Mouse (Mus musculus) v-Abl transformed pro-B cells (cell line): ENCODE results near the gene Nup35.

Experiments used
- in situ Hi-C, 2 experiments: fragments of 400-800 bp; cut with MboI; formaldehyde crosslinking; loops; one replicate each; pipeline ENCODE4 v1.15.1; 2025; ENCODE audit not compliant: unreplicated experiment in 2 of 2

Gene Nup35

GRCm38 (mm10) chr2:80624523-80624922 is 7.5 kb downstream of the Nup35 start:
- in situ Hi-C loops: loop anchor here (10.0 to 25.0 kb wide), 2 partner anchors 310 to 987 kb away; partner anchors contain the start of genes Dnajc10 (in 1 of the 2) and Itprid2 (in 1 of the 2)

DNA sequence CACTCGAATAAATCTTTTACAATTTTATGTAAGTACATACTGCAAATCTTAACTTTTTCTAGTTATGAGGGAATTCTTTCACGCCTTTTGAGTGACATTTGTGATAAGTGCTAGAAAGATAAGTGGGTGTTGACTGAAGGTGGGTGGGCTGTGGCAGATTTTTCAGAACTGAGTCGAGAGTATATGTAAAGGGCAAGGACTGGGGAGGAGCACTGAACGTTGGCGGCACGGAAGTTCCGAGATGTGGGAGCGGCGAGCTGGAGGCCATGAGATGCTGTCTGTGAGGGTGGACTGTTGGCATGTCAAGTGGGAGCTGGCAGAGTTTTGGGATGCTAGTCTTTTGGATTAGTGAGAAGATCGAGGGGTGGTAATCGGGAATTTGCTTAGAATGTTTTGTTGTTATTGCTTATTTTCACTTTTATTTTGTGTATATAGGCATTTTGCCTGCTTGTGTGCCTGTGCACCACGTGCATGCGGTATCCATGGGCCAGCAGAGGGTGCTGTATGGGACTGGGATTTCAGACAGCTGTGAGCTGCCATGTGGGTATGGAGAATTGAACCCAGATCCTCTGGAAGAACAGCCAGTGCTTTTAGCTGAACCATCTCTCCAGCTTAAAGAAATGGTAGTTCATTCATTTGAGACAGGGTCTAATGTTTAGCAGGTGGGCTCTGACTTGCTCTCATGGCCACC is 15.4 kb downstream of the Nup35 start:
- in situ Hi-C loops: loop anchor here (25.0 kb wide), 3 partner anchors 320 to 1745 kb away; partner anchors contain the start of gene Dnajc10 (in 1 of the 2)

DNA sequence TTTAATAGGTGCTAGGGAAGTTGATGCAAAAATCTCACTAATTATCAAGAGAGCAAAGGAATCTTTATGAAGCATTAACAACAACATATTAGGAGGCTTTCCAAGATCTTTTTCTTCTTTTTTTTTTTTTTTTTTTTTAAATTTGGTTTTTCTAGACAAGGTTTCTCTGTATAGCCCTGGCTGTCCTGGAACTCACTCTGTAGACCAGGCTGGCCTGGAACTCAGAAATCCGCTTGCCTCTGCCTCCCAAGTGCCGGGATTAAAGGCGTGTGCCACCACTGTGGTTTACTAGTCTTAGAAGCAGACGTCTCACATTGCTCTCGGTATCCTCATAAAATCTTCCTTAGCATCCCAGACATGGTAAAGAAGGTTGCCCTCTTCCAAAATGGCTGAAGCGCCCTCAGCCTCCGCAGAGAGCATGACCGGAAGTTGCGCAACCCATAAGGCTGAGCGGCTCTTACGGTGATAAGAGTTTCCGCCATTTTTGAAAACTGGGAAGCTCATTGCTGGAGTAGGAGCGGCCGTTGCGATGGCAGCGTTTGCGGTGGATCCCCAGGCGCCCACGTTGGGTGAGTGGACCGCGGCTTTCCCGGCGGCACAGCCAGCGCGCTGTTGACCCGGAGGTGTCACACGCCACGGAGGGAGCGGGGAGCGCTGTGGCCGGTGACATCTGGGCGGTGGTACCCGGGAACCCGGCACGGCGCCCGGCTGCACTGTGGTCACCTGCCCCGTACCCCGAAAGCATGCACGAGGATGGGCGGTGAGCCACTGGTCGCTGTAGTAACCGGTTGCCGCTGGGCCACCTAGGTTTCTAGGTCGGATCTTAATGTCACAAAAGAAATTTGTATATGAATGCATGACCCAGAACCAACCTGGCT is 21.6 kb downstream of the Nup35 start:
- in situ Hi-C loops: loop anchor here (25.0 kb wide), 3 partner anchors 326 to 1751 kb away; partner anchors contain the start of gene Dnajc10 (in 1 of the 2)

DNA sequence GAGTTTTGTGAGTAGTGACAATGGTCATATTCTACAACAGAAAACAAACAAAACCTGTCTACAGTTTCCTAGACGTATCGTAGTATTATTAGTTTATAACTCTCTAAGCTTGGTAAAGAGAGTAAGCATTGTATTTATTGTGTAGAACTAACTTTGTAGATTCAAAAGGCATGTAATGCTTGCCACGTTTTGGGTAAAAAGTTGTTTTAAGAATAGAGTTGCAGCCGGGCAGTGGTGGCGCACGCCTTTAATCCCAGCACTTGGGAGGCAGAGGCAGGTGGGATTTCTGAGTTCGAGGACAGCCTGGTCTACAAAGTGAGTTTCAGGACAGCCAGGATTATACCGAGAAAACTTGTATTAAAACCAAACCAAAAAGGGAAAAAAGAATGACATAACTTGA is 22.4 kb downstream of the Nup35 start:
- in situ Hi-C loops: loop anchor here (25.0 kb wide), 3 partner anchors 327 to 1752 kb away; partner anchors contain the start of gene Dnajc10 (in 1 of the 2)

- in situ Hi-C loops: loop anchor here (25.0 kb wide), 3 partner anchors 328 to 1753 kb away; partner anchors contain the start of gene Dnajc10 (in 1 of the 2)
Measured at GRCm38 (mm10) chr2:80639864-80640263, 22.8 kb downstream of the Nup35 start.

GRCm38 (mm10) chr2:80661414-80661813 is 44.4 kb downstream of the Nup35 start:
- in situ Hi-C loops: no loop called here

- in situ Hi-C loops: no loop called here
Measured at GRCm38 (mm10) chr2:80662682-80663081, 45.6 kb downstream of the Nup35 start.

DNA sequence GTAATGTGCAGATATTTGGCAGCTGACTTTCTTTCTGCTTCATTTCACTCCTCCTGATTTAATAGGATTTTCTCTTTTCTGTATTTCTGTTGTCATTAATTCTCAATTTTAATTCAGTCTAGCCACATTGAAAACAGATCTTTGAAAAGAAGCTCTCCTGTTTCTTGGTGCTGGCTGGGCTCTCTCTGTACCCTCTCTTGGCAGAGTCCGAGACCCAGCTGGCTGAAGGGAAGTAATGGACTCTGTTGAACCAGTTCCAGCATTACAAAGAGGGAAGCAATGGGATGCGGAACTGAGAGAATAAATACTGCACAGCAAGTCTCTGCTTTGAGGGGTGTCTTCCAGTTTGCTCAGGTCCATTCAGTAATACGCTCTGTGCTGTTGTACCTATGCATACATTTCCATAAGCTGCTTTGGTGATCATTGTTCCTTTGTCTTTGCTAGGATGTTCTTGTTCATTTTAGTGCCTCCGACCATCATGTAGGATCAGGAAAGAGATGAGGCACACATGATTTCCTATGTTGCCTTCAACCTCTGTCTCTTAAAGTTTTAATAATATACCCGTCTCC is 50.4 kb downstream of the Nup35 start:
- in situ Hi-C loops: no loop called here

- in situ Hi-C loops: no loop called here
Measured at GRCm38 (mm10) chr2:80669868-80670666, 53.0 kb downstream of the Nup35 start.

DNA sequence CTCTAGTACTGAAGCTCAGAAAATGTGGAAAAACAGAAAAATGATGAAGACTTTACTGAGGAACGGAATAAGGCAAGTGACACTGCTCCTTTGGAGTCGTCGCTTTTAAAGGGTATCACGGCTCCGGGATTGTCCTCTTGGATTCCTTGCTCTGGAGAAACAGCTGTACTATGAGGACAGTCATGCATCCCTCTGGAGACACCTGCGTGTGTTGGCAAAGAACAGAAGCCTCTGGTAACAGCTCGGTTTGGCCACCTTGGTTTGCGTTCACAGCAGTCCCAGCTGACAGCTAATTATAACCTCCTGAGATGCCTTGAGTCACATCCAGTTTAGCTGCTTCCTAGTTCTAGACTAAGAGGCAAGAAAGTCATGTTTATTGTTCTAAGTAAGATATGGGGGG is 61.8 kb downstream of the Nup35 start:
- in situ Hi-C loops: no loop called here

GRCm38 (mm10) chr2:80683727-80684239 is 66.7 kb downstream of the Nup35 start:
- in situ Hi-C loops: no loop called here

DNA sequence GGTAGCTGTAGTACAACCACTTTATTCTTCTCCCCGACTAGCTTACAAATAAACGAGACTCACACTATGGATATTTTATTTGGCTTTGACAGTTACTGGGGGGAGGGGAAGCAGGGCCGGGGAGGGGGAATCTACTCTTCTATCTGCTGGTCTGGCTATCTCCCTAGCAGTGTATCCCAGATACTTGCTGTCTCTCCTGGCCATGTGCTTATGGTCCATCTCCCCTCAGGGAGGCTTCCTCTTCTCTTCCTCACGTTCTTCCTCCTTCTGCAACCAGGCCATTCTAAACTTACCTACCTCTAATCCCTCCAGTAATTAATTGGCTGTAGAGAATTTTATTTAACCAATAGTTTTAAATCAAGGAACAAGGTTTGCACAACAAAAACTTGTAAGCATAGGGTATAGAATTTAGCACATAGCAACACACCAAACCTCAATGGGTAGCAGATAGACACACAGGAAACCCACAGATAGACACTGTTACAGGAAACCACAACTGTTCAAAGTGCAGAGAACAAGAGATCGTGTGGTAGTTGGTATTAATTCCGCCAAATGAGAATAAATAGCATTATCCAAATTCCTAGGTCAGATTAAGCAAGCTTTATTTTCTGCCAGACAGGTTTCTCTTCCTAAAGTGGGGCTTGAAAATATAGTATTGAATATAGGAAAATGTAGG is 67.5 kb downstream of the Nup35 start:
- in situ Hi-C loops: no loop called here

DNA sequence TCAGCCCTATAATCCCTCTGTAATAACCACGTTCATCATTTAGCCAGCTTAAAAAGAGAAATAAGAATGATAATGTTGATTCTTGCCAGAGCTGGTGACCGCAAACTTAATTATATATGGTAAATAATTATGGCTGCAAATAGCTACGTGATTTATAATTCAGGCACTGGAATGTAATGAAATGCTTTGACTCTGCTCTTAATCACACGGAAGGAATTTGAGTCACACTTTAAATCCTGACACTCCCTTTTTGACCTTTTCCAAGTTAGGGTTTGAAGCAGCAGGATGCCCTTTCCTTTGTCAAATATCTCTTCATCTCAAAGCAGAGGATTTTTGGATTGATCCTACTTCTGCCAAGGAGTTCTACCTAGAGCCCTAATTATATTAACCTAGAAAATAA is 71.2 kb downstream of the Nup35 start:
- in situ Hi-C loops: no loop called here

DNA sequence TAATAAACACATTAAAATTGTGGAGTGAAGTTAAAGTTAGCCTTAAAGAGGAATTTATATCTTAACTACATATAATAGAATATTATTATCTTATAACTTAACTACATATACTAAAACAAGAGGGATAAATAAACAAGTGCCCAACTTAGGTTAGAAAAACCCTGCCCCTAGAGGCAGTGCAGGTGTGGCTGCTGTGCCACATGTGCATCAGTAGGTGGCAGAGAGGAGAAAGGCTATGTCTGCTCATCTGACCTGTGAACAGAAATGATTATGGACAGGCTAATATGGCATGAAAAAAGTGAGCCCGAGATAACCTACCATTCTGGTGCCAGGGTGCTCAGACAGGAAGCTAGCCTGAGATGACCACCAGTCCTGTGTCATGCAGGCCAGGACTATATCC is 90.4 kb downstream of the Nup35 start:
- in situ Hi-C loops: no loop called here
